Mouse (Mus musculus): Measurements from ENCODE around the gene Gm11992. TPM values are rescaled to one million over a fixed set of nuclear protein-coding genes. Genes with fewer than 3 reads are reported as not detected.
A peak's percentile ranks its signal among the peaks of the same experiment; 100 is the strongest.

Gene Gm11992
- polyA plus RNA-seq, 2 experiments: 0.18 to 0.19 TPM

- WGBS: 88% methylated on average over 2 of the region's 2 CpGs
- no peak overlapping the region for H3K4me3 ChIP-seq (replicated peaks; ENCODE audit: low read length)
- no peak for ATAC-seq (ENCODE audit: low FRiP score, low read depth)
- H3K27ac ChIP-seq (replicated peaks; ENCODE audit: low read depth, low read length): no peak overlapping the region
- no peaks in the 10 kb centered on the region for H3K9me3 ChIP-seq (ENCODE audit: control insufficient read depth, low read length)
- H3K9ac ChIP-seq (ENCODE audit: low read depth, low read length, severe bottlenecking): no peak overlapping the region
- no peak for TF ChIP-seq POLR2A (IDR thresholded peaks at IDR 0.05; ENCODE audit: borderline replicate concordance, extremely low read depth, insufficient read depth, insufficient read length)
- no peak overlapping the region for H3K4me2 ChIP-seq (replicated peaks; ENCODE audit: low read depth, low read length, severe bottlenecking)
- H3K27me3 ChIP-seq (ENCODE audit: control insufficient read depth, insufficient read depth, low read length): no peaks in the 10 kb centered on the region
- no peak for DNase-seq (ENCODE audit: low spot score)
- no peaks in the 10 kb centered on the region for H3K4me1 ChIP-seq (ENCODE audit: control insufficient read depth, insufficient read depth, low read length)
- no peaks in the 10 kb centered on the region for H3K36me3 ChIP-seq (ENCODE audit: control insufficient read depth, insufficient read depth, low read length)
Measured at GRCm38 (mm10) chr11:9031530-9031929, 16.9 kb upstream of the Gm11992 start.

GRCm38 (mm10) chr11:9046546-9046945 lies 1.8 kb upstream of the Gm11992 start:
- Histone ChIP-seq H3K4me1 (ENCODE audit: control insufficient read depth, insufficient read depth, low read length) (peaks cover 4% of the 10 kb centered on the region), H3K4me3 (replicated peaks; ENCODE audit: low read length) (no peak overlapping the region), H3K27me3 (ENCODE audit: control insufficient read depth, insufficient read depth, low read length) (peaks cover 16% of the 10 kb centered on the region), H3K9ac (ENCODE audit: low read depth, low read length, severe bottlenecking) (no peak overlapping the region), H3K9me3 (ENCODE audit: control insufficient read depth, low read length) (no peaks in the 10 kb centered on the region), H3K4me2 (replicated peaks; ENCODE audit: low read depth, low read length, severe bottlenecking) (no peak overlapping the region), H3K36me3 (ENCODE audit: control insufficient read depth, insufficient read depth, low read length) (no peaks in the 10 kb centered on the region), H3K27ac (replicated peaks; ENCODE audit: low read depth, low read length) (no peak overlapping the region)
- TF ChIP-seq POLR2A (IDR thresholded peaks at IDR 0.05; ENCODE audit: borderline replicate concordance, extremely low read depth, insufficient read depth, insufficient read length): no peak
- no peak for DNase-seq (ENCODE audit: low spot score)
- no peak for ATAC-seq (ENCODE audit: low FRiP score, low read depth)
- 86% methylated on average over 2 of the region's 2 CpGs for WGBS

DNA sequence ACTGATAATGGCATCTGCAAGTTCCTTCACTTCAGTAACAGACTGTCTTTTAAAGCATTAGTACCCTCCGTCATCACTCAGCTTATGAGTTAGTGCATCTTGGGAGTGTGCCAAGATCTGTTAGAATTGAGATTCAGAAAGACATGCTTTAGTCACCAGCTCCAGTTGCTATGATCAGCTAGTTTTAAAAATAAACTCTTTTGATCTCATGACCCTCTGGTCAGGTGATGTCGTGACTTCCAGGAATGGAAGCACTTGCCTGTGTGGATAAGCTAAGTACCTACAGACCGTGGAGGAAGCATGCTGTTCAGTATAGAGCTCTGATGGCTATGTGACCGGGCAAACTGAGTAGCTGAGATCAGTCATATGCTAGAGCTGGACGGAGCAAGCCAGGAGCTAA lies 1.4 kb upstream of the Gm11992 start:
- WGBS: 82% methylated on average over 5 of the region's 5 CpGs
- Histone ChIP-seq H3K4me1 (ENCODE audit: control insufficient read depth, insufficient read depth, low read length) (peaks cover 4% of the 10 kb centered on the region), H3K4me2 (replicated peaks; ENCODE audit: low read depth, low read length, severe bottlenecking) (no peak overlapping the region), H3K36me3 (ENCODE audit: control insufficient read depth, insufficient read depth, low read length) (no peaks in the 10 kb centered on the region), H3K27ac (replicated peaks; ENCODE audit: low read depth, low read length) (no peak overlapping the region), H3K9me3 (ENCODE audit: control insufficient read depth, low read length) (no peaks in the 10 kb centered on the region), H3K27me3 (ENCODE audit: control insufficient read depth, insufficient read depth, low read length) (peaks cover 16% of the 10 kb centered on the region), H3K9ac (ENCODE audit: low read depth, low read length, severe bottlenecking) (no peak overlapping the region), H3K4me3 (replicated peaks; ENCODE audit: low read length) (no peak overlapping the region)
- ATAC-seq (ENCODE audit: low FRiP score, low read depth) (no peak), DNase-seq (ENCODE audit: low spot score) (no peak)
- no peak for TF ChIP-seq POLR2A (IDR thresholded peaks at IDR 0.05; ENCODE audit: borderline replicate concordance, extremely low read depth, insufficient read depth, insufficient read length)

DNA sequence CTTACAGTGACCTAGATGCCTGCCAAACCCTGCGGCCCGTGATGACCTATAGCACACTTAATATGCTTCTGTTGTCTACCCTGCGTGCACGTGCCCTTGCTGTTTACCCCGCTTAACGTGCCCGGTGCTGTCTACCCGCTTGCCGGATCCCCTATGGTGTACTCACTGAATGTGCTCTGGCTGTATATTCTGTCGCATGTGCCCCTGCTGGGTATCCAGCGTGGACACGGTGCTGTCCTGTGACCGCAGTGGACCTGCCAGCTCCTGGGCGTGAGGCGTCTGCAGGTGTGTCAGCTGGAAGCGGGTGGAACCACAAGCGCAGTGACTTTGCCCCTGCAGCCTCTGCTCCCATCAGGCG lies 288 bp downstream of the Gm11992 start, which contains the start of gene Sun3:
Sun3 (minus strand) TSS at position 289 of the 358 bp plus-strand sequence.
- DNase-seq (ENCODE audit: low spot score) (no peak), ATAC-seq (ENCODE audit: low FRiP score, low read depth) (peak; percentile 51)
- H3K4me2 ChIP-seq (replicated peaks; ENCODE audit: low read depth, low read length, severe bottlenecking): peak within 1 kb of the TSS; percentile 93

GRCm38 (mm10) chr11:9050241-9050640 lies 1.8 kb downstream of the Gm11992 start:
- peaks cover 16% of the 10 kb centered on the region for H3K27me3 ChIP-seq (ENCODE audit: control insufficient read depth, insufficient read depth, low read length)
- TF ChIP-seq POLR2A (IDR thresholded peaks at IDR 0.05; ENCODE audit: borderline replicate concordance, extremely low read depth, insufficient read depth, insufficient read length): no peak
- 74% methylated on average over 4 of the region's 4 CpGs for WGBS
- no peak for ATAC-seq (ENCODE audit: low FRiP score, low read depth)
- H3K4me3 ChIP-seq (replicated peaks; ENCODE audit: low read length): no peak overlapping the region
- no peak overlapping the region for H3K27ac ChIP-seq (replicated peaks; ENCODE audit: low read depth, low read length)
- no peak overlapping the region for H3K9ac ChIP-seq (ENCODE audit: low read depth, low read length, severe bottlenecking)
- peaks cover 4% of the 10 kb centered on the region for H3K4me1 ChIP-seq (ENCODE audit: control insufficient read depth, insufficient read depth, low read length)
- H3K4me2 ChIP-seq (replicated peaks; ENCODE audit: low read depth, low read length, severe bottlenecking): no peak overlapping the region
- H3K36me3 ChIP-seq (ENCODE audit: control insufficient read depth, insufficient read depth, low read length): no peaks in the 10 kb centered on the region
- no peaks in the 10 kb centered on the region for H3K9me3 ChIP-seq (ENCODE audit: control insufficient read depth, low read length)
- DNase-seq (ENCODE audit: low spot score): no peak

More for the DNA sequence above, 288 bp downstream of the Gm11992 start, which contains the start of gene Sun3:
- Histone ChIP-seq H3K36me3 (ENCODE audit: control insufficient read depth, insufficient read depth, low read length) (no peaks in the 10 kb centered on the region), H3K4me3 (replicated peaks; ENCODE audit: low read length) (peak within 1 kb of the TSS; percentile 46), H3K27me3 (ENCODE audit: control insufficient read depth, insufficient read depth, low read length) (peaks cover 16% of the 10 kb centered on the region), H3K4me1 (ENCODE audit: control insufficient read depth, insufficient read depth, low read length) (peaks cover 4% of the 10 kb centered on the region), H3K9me3 (ENCODE audit: control insufficient read depth, low read length) (no peaks in the 10 kb centered on the region), H3K9ac (ENCODE audit: low read depth, low read length, severe bottlenecking) (peak within 1 kb of the TSS; percentile 40; the same call in 1 of the 2 replicates), H3K27ac (replicated peaks; ENCODE audit: low read depth, low read length) (no peak within 1 kb of the TSS)
- no peak for TF ChIP-seq POLR2A (IDR thresholded peaks at IDR 0.05; ENCODE audit: borderline replicate concordance, extremely low read depth, insufficient read depth, insufficient read length)
- WGBS: 2% methylated on average over 18 of the region's 18 CpGs

DNA sequence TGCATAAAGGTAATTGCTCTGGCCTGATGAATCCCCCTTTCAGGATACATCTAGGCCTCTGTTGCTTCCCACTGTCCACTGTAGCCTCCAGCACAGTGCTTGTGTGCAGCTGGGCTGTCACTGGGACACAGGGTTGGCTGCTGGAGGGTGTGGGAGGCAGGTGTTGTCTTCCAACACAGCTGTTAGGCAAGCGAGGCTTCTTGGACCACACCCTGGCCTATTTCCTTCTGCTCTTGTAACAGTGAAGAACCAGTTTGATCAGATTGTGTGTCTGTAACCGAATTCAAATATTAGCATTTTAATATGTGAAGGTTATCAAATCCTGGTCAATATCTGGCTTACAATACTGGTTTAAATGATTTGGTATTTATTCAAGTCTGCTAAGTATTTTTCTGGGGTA lies 3.5 kb downstream of the Gm11992 start:
- ATAC-seq (ENCODE audit: low FRiP score, low read depth) (no peak), DNase-seq (ENCODE audit: low spot score) (no peak)
- no peaks in the 10 kb centered on the region for H3K36me3 ChIP-seq (ENCODE audit: control insufficient read depth, insufficient read depth, low read length)
- no peak overlapping the region for H3K9ac ChIP-seq (ENCODE audit: low read depth, low read length, severe bottlenecking)
- H3K27me3 ChIP-seq (ENCODE audit: control insufficient read depth, insufficient read depth, low read length): peaks cover 16% of the 10 kb centered on the region
- no peak for TF ChIP-seq POLR2A (IDR thresholded peaks at IDR 0.05; ENCODE audit: borderline replicate concordance, extremely low read depth, insufficient read depth, insufficient read length)
- no peak overlapping the region for H3K4me2 ChIP-seq (replicated peaks; ENCODE audit: low read depth, low read length, severe bottlenecking)
- no peak overlapping the region for H3K27ac ChIP-seq (replicated peaks; ENCODE audit: low read depth, low read length)
- no peak overlapping the region for H3K4me3 ChIP-seq (replicated peaks; ENCODE audit: low read length)
- peaks cover 4% of the 10 kb centered on the region for H3K4me1 ChIP-seq (ENCODE audit: control insufficient read depth, insufficient read depth, low read length)
- H3K9me3 ChIP-seq (ENCODE audit: control insufficient read depth, low read length): no peaks in the 10 kb centered on the region
- WGBS: 65% methylated on average over 2 of the region's 2 CpGs
